Mouse (Mus musculus) thymus, postnatal 10 days (tissue): ENCODE data around the gene Klk1b8.
"Not testable (repeated sequence)": the region's sequence is repeated elsewhere in the genome, so short reads cannot be mapped to it uniquely, and the experiment has no call there.

ENCODE experiments used
- DNase-seq, 2 experiments: peaks; one replicate each; pipeline ENCODE4 v3.0.0; 2021; ENCODE audit warnings: low spot score in 2 of 2

Gene Klk1b8

GRCm38 (mm10) chr7:43950364-43950763 lies at the start of gene Klk1b8:
TSS of gene Klk1b8 (plus strand) at chr7:43950664.
- no peak for DNase-seq

- DNase-seq = no peak
These were observed 35.6 kb upstream of the Klk1b8 start for GRCm38 (mm10) chr7:43914821-43915220.

DNA sequence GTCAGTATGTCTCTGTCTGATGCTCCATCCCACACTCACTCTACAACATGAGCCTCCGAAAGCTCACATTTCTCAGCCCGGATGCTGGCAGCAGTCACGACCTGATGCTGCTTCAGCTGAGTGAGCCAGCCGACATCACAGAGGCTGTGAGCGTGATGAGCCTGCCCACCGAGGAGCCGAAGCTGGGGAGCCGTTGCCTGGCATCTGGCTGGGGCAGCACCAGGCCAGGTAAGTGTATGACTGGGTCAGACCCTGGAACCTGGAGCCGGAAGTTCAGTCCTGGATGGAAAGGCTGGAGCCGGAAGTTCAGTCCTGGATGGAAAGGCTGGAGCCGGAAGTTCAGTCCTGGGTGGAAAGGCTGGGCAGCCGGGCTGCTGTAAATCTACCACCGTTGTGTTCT lies 32.0 kb upstream of the Klk1b8 start:
- DNase-seq = no peak

- no peak for DNase-seq
These were observed 31.6 kb upstream of the Klk1b8 start for GRCm38 (mm10) chr7:43918871-43919270.

DNA sequence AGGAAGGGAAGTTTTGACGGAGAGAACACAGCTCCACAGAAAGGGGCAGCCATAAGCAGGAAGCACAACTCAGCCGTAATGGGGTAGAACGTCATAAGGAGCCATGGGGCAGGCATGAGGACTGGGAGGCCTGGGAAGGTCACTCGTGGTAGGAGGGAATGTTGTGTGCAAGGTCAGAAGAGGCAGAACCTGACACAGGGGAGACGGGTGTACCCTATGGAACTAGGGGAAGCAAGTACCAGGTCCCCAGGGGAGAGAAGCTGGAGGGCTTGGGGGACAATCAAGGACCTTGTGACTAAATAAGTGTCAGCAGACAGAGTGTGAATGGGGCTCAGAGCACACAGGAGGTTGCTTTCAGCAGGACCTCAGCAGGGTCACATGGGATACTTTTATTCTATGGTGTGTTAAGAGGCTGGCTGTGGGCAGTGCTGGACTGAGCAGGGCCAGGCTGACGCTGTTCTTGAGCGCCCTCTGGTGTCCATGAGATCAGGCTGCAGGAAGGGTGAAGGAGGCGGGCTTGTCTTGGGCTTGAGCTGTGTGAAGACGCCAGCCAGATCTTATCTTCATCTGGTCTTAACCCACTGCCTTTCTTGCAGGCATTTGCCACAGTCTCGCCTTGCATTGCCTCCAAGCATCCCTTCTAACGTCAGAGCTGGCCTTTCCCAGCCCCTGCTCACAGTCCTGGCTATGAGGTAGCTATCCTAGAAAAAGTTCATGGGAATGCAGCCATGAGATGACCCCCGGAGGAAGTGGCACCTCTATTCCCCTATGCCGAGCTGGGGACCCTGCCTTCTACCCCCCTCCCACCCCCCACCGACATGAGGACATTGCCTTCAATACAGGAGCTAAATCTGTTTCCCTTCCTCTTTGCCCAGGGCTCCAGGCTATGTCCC lies 30.7 kb upstream of the Klk1b8 start:
- DNase-seq = peak in 1 of 2 experiments; percentile 56

GRCm38 (mm10) chr7:43920582-43920981 lies 29.9 kb upstream of the Klk1b8 start:
- no peak for DNase-seq

DNA sequence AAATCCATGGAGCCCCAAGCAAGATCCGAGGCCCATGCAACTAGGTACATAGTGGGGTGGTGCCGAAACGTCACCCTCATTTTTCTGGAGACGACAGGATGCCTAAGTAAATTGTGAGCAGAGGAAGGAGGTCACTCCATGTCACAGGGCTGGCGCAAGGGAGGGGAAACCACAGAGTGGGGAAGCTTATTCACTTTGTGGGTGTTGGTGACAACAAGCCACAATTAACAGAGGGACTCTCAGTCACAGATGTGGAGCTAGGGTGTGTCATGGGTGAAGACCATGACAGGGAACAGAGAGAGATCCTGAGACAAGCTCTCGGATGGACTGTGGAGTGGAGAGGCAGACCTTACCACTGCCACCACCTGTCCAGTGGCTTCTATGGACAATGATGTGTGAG lies 29.4 kb upstream of the Klk1b8 start:
- no peak for DNase-seq

DNA sequence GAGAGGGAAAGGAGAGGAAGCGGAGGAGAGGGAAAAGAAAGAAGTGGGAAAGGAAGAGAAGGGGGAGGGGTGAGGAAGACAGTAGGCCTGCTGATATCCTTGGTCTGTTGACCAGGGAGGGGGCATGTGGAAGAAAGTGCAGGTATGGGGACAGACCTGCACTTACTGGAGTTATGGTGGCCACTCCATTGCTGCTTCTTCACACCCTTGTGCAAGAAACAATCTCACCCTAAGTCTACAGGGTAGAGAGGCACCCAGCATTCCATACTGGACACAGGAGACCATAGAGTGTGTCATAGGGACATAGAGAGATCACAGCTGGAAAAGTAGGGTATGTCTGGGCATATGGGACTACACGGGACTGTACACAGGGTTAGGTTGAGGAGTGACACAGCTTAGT lies 28.5 kb upstream of the Klk1b8 start:
- DNase-seq = no peak

DNA sequence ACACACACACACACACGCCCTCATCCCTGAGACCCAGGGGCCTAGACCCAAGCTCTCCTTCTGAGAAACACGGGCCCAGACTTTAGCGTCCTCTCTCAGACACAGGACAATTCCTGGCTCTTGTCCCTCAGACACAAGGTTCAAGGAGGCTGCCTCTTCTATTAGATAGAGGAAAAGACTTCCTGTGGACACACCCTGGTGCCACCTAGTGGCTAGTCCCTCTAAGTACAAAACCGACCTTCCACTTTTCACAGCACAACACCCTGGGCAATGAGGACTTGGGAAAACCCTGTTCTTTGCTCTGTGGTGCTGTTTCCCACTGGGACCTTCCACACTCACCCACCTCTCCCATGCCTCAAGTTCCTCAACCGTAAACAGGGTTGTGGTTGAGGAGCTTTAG lies 24.5 kb upstream of the Klk1b8 start:
- no peak for DNase-seq

GRCm38 (mm10) chr7:43928521-43928920 lies 21.9 kb upstream of the Klk1b8 start:
- DNase-seq = peak in 1 of 2 experiments; percentile 15

DNA sequence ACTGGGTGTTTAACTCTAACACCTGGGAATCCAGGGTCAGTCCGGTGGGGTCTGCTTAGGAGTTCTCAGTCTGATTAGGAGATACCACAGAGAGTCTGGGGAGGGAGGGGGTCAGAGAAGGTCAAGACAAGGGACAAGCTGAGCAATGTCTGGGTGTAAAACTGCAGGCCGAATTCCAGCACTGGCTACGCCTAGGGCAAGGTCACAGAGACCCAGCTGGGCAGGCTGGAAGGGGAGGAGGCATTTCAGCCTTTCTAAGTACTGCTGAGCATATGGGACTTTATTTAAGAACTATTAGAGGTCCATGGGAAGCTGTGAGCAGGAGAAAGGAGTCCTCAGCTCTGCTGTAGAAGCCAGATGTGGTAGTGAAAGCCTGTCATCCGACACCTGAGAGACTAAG lies 18.1 kb upstream of the Klk1b8 start:
- no peak for DNase-seq

- no peak for DNase-seq
These were observed 17.0 kb upstream of the Klk1b8 start, which contains the start of gene Klk15 for GRCm38 (mm10) chr7:43933440-43933839. TSS of gene Klk15 (plus strand) at chr7:43933740.

GRCm38 (mm10) chr7:43934747-43935146 lies 15.7 kb upstream of the Klk1b8 start:
- no peak for DNase-seq

DNA sequence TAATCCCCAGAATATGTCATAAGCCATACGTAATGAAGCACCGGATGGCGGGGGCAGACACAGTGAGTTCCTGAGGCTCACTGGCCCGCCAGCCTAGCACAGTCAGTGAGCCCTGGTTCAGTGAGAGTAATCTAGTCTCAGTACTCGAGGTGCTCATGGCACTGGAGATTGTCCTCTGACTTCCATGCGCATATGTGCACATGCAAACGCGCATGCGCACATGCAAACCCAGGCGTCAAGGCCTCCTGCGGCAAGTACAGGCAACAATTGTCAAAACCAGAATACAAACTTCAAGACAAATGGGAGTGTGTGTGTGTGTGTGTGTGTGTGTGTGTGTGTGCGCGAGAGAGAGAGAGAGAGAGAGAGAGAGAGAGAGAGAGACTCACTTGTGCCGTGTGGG lies 13.9 kb upstream of the Klk1b8 start:
- no peak for DNase-seq

DNA sequence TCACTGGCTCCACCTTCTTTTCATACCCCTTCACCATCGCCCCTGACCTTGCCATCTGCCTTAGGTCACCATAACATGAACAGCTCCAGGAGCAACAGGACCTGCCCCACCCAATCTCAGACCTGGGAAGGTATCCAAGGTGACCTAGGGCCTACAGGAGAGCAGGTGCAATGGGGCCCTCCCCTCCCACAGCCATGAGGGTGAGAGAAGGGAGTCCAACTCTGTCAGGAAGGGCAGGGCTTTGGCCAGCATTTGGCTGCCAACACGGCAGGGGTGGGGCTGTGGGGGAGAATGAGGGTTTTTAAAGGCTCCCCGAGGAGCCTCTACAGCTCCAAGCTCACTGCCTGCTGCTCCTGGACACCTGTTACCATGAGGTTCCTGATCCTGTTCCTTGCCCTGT lies 8.2 kb upstream of the Klk1b8 start:
- DNase-seq = not testable (repeated sequence)

DNA sequence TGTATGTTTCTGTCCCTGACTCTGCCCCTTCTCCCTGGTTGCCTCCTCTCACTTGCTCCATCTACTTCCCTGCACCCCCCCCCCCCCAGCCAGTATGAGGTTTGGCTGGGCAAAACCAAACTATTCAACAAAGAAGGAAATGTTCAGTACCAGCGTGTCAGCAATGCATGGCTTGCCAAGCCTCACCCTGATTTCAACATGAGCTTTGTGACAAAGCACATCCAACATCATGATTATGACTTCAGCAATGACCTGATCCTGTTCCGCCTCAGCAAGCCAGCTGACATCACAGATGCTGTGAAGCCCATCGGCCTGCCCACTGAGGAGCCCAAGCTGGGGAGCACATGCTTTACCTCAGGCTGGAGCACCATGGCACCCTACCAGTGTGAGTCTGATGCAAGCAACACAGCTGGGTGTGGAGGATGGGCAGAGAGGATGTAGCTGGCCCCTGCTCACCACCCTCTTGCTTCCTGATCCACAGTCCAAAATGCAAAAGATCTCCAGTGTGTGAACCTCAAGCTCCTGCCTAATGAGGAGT lies 5.7 kb upstream of the Klk1b8 start:
- no peak for DNase-seq

GRCm38 (mm10) chr7:43952703-43953102 lies 2.2 kb downstream of the Klk1b8 start:
- no peak for DNase-seq

- no peak for DNase-seq
These were observed 16.0 kb downstream of the Klk1b8 start, which contains the start of gene Klk1b1 for GRCm38 (mm10) chr7:43966451-43966850. TSS of gene Klk1b1 (plus strand) at chr7:43966751.

GRCm38 (mm10) chr7:43967058-43967457 lies 16.6 kb downstream of the Klk1b8 start:
- no peak for DNase-seq

DNA sequence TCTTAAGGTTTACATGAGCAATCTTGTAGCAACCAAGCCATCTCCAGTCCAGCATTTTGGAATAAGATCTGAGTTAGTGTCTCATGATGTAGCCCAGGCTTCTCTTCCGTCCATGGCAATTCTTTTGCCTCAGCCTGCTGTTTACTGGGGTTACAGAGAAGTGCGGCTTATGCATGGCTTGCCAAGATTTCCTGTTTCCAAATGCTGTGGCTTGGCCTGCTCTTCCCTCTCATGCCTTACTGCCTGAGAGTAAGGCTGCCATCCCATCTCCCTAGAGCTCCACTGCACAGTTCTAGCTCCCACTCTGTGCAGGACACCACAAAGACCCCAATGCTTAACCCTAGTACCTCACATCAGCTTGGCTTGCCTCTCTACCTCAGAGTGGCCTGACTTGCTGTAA lies 17.1 kb downstream of the Klk1b8 start:
- DNase-seq = no peak

GRCm38 (mm10) chr7:43975761-43976160 lies 25.3 kb downstream of the Klk1b8 start, which contains the start of gene Klk1b9:
TSS of gene Klk1b9 (plus strand) at chr7:43976061.
- not testable (repeated sequence) for DNase-seq

- DNase-seq = no peak
These were observed 35.2 kb downstream of the Klk1b8 start for GRCm38 (mm10) chr7:43985657-43986056.

DNA sequence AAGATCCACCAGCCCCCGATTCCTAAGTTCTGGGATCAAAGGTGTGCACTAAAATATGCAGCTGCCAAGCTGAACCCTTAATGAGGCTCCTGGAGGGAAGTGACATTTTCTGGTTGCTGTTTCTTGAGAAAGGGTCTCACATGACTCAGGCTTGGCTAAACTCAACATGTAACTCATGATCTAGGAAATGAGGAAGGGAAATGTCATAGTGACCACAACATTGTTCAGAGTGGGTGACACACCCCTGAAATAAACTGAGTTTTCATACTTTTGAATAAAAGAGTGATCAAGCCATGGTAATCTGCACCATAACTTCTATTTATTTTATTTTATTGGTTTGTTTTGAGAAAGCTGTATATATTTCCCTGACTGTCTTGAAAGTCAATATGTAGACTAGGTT lies 44.4 kb downstream of the Klk1b8 start:
- not testable (repeated sequence) for DNase-seq
